Mouse (Mus musculus): ENCODE data around the gene Nlrp6.

Gene Nlrp6

DNA sequence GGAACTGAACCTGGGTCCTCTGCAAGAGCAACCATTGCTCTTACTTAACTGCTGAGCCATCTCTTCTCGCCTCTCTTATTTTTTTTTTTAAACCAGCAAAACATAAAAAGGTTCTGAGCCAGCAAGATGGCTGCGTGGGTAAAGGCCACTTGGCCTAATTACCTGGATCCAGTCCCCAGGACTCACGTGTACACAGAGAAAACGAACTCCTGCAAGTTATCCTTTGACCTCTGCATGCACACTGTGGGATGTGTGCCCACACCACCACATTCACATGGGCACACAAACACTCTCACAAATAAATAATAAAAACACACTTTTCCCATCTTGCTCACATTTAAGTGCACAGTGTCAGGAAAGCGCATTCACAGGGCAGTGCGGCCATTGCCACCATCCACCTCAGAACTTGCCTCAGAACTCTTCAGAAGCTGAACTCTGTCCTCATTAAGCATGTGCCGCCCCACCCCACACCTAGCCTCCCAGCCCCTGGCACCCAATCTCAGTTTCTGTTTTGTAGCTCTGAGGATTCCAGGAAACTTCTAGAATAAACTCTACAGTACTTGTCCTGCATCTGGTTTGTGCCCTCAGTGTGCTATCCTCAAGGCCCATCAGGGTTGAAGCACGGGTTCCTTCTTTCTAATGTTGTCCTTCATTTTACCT lies 6.5 kb upstream of the Nlrp6 start:
- no peak for DNase-seq

DNA sequence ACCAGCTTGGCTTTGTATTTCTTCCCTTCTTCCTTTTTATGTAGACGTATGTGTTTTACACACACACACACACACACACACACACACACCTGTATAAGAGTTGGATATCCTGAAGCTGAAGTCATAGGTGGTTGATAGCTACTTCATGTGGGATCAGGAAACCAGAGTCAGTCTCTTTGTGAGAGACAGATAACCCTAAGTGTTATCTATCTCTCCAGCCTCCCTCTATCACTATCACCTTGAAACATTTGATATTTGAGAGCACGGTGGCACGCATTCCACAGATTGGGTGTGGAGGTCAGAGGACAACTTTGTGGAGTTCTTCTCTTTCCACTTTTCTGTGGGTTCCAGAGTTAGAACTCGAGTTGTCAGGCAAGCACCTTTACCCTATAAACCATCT lies 791 bp upstream of the Nlrp6 start:
- no peak for DNase-seq

DNA sequence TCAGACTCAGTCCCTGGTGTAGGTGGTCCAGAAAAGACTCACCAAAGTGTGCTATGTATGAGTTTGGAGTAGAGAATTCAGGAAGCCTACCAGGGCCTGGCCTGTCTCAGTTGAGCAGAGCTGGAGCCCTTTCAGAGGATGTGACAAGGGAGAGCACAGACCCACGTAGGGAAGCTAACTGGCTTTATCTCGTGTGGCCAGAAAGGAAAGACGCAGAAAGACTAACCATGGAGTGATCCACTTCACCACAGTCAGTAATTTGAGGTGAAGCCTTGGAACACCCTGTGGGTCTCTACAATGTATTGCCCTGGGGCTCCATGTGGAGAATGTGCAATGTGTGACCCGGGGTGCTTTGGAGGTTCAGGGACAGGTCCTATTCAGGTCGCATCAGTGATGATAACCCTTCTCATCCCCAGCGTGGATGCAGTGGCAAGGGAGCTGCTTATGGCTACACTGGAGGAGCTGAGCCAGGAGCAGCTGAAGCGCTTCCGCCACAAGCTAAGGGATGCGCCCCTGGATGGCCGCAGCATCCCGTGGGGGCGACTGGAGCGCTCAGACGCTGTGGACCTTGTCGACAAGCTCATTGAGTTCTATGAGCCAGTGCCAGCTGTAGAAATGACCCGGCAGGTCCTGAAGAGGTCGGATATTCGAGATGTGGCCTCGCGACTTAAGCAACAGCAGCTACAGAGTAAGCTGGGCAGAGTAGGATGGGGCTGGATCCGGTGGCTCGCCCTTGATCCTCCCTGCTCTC lies 698 bp downstream of the Nlrp6 start:
- DNase-seq: no peak

DNA sequence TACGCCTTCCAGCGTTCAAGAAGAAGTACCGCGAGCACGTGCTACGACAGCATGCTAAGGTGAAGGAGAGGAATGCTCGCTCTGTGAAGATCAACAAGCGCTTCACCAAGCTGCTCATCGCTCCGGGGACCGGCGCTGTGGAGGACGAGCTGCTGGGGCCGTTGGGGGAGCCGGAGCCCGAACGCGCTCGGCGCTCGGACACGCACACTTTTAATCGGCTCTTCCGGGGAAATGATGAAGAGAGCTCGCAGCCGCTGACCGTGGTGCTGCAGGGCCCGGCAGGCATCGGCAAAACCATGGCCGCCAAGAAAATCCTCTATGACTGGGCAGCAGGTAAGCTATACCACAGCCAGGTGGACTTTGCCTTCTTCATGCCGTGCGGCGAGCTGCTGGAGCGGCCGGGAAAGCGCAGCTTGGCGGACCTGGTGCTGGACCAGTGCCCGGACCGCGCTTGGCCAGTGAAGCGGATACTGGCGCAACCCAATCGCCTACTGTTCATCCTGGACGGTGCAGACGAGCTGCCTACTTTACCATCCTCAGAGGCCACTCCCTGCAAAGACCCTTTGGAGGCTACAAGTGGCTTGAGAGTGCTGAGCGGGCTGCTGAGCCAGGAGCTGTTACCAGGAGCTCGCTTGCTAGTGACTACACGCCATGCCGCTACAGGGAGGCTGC lies 1.8 kb downstream of the Nlrp6 start:
- peak; percentile 64 for DNase-seq

DNA sequence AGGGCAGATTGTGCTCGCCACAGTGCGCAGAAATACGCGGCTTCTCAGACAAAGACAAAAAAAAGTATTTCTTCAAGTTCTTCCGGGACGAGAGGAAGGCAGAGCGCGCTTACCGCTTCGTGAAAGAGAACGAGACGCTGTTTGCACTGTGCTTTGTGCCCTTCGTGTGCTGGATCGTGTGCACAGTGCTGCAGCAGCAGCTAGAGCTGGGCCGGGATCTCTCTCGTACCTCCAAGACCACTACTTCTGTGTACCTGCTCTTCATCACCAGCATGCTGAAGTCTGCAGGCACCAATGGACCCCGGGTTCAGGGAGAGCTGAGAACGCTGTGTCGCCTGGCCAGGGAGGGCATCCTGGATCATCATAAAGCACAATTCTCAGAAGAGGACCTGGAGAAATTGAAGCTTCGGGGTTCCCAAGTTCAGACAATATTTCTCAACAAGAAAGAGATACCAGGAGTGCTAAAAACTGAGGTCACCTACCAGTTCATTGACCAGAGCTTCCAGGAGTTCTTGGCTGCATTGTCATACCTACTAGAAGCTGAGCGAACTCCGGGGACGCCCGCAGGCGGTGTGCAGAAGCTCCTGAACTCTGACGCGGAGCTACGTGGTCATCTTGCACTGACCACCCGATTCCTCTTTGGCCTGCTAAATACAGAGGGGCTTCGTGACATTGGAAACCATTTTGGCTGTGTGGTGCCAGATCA lies 2.5 kb downstream of the Nlrp6 start:
- DNase-seq: peak; percentile 41

DNA sequence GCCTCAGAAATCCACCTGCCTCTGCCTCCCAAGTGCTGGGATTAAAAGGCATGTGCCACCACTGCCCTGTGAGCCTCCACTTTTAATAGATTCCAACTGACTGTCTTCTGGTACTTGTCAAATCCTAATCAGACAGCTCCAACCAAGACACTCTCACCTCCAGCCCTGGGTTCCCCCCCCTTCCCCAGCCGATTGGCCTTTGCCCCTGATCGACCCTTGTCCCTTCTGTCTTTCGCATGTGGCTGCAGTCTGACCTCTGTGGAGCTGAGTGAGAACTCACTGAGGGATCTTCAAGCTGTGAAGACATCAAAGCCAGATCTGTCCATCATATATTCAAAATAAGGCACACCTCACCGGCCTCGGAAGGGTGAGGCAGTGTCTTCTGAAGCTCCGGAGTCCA lies 6.5 kb downstream of the Nlrp6 start:
- DNase-seq: no peak

DNA sequence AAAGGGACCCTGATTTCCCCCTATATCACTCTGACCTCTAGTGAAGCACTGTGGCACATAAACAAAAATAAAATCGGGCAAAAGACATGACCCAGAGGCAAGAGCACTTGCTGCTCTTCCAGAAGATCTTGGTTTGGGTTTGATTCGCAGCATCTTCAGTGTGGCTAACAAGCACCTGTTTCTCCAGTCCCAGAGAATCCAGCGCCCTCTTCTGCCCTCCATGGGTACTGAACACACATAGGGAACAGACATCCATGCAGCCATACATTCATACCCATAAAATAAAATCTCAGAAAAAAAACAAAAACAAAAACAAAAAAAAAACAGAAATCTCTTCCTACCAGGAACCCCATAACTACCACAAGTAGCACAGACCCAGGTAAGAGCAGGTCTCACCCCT lies 17.7 kb downstream of the Nlrp6 start:
- no peak for DNase-seq

DNA sequence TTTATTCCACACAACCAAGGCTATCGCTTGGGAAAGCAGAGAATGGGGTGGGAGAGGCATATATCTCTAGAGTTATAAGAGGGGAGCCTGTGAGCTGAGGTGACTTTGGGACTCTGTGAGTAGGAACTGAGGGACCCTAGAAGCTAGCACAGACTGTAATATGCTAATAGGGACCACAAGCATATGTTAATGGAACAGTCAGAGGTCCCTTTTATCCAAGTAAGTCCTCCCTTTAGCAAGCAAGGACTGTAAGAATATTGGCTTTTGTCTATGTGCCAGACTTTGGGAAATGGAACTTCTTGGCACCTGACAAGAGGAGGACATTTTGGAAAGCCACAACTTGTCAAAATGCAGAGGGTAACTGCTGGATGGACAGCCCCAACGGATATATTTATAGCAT lies 18.2 kb downstream of the Nlrp6 start:
- no peak for DNase-seq

DNA sequence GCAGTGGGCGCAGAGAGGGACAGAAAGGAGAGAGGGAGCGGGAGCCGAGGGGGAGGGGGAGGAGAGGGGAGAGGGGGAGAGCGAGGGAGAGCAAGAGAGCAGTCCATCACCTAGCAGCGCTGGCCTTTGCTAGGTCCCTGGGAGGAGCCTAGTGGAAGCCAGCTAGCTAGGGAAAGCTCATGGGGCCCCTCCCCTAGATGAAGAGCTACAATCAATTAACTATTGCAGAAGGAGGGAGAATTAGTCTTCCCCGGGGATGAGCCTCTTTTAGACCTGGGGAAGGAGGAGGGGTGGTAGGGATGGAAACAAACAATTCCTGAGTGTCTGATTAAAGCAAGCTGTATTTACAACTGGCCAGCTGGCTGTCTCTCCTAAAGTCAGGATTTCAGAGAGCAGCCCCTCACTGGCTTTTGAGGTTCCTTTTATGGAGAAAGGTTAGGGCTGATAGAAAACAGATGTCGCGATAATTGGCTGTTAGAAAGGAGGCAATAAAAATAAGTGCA lies 19.0 kb downstream of the Nlrp6 start:
- DNase-seq: peak; percentile 74

DNA sequence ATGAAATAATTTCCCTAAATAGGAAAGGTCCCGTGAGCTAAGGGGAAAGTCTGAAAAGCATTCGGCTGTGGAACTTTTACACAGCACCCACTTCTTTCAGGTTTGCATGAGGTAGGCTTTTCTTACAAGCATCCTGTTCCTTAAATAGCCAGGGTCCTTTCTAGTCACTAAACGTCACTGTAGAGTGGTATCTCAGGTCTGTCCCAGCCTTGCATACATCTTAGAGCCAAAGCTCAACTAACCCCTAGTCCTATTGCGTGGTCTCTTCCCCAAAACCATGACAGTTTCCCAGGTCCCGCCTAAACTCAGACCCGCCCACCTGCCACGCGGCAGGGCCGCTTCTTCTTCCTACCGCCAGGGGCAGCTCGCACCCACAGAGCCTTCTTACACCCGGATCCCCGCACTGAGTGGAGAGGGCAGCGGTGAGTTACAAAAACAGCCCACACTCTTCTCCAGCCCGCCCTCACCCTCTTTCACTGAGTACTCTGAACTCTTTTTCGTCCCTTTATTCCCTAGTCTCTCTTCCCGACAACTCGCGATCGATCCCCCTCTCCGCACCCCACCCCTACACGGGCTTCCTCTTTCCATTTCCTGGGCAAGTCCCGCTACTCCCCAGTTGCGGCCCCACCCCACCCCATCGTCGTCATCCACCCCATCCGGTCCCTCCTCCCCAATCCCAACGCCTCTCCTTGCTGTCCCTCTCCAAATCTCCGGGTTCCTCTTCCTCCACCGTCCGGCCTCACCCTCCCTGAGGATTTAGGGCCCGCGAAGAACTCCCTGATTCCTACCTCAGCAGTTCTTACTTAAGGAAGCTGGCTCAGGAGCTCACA lies 20.7 kb downstream of the Nlrp6 start, which contains the start of gene Pgghg:
Gene Pgghg, plus strand, starts transcription at position 170 of the 830 bp plus-strand sequence.
- DNase-seq: peak; percentile 90

DNA sequence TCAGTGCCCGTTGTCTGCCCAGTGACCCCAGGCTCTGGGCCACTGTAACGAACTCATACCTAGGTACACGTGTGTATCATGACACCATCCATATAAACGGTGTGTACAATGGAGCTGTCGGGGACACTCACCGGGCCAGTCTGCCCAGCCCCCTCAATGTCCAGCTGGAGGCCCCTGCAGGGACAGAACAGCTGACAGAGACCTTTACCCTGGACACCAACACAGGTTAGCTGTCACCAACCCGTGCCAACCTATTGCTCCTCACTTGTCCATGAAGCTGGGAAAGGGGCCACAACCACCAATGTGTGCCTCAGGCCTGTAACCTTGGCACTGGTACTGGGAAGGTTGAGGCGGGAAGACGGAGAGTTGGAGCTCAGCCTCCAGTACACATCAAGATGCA lies 21.6 kb downstream of the Nlrp6 start:
- DNase-seq: no peak

DNA sequence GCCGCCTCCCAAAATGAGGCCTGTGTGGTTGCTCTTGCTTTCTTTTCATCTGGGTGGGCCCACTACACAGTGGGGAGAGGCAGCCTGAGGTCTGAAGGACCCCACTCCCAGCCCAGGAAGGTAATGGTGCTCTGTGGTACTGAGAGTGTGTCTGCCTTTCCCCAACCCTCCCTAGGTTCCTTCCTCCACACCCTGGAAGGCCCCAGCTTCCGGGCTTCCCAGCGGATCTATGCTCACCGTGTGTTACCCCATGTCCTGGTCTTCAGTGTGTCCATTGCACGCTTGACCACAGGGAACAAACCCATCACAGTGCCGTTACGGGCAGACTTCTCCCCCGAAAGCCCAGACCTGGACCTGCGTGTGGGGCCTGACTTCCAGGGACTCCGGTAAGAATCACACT lies 22.1 kb downstream of the Nlrp6 start:
- no peak for DNase-seq

DNA sequence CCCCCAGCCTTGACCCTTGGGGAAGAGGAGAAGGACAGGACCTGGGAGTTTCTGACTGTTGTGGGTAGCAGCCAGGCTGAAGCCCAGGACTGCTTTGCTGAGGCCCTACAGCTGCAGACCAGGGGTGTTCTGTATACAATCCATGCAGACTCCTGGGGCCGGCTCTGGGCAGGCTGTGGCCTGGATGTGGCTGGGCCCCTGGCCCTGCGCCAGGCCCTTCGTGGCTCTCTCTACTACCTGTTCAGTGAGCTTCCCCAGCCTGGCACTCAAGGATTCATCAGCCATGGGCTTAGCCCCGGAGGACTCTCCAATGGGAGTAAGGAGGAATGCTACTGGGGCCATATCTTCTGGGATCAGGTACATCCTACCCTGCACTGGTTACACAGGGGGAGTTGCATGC lies 22.7 kb downstream of the Nlrp6 start:
- DNase-seq: no peak

DNA sequence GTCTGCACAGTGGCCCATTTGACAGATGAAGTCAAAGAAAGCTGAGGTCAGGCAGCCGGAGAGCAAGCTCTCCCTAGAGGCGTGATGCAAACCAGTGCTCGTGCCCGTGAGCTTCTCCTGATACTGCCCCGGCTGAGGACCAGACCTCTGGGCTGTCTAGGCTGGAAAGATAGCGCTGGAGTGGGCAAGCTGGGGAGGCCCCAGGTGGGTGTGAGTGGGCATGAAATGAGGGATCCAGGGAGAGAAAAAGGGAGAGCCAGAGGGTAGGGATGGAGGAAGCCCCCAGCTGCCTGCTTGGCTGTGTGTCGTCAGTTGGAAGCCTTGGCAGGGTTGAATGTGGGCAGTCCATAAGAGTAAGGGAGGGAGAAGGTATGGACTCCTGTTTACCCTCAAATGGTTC lies 23.5 kb downstream of the Nlrp6 start:
- DNase-seq: no peak

DNA sequence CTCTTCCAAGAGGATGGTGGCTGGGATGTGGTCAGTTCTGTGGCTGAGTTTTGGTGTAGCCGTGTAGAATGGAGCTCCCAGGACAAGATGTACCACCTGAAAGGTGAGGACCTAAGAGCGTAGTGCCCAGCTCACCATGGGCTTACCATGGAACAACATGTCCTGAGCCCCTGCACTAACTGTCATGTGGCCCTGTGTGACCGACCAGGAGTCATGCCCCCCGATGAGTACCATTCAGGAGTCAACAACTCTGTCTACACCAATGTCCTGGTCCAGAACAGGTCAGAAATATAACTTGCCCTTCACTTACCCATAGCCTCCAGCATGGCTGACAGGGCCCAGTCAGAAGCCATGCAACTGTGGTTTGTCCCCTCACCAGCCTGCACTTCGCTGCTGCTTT lies 24.5 kb downstream of the Nlrp6 start:
- DNase-seq: no peak

DNA sequence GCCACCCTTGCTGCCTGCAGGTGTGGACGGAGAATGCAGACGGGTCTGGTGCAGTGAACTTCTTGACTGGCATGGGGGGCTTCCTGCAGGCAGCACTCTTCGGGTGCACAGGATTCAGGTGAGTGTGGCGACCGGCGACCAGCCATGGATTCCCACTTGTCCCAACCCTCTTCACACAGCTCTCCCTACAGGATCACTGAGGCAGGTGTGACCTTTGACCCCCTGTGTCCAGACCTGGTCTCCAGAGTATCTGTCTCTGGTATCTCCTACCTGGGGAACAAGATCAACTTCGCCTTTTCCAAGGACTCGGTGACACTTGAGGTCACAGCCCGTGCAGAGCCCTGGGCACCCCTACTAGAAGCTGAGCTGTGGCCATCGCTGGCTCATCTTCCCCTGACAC lies 25.6 kb downstream of the Nlrp6 start:
- no peak for DNase-seq

DNA sequence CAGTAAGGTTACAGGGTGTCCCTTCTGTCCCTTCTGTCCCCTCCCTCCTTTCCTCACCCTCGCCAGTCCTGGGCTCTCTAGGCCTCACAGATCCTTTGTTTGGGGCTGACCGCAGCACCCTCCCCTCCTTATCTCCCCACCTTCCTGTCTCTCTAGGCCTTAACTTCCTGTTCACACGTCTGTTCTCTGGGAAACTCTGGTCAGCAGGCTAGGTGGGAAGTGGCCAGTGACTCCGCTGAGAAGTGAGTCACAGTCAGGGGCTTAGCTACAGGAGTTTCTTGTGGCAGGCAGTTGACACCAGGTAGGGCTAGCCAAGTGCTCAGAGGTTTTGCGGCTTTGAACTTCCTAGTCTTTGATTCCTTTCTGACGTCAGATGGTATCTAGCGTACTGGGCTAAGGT lies 26.3 kb downstream of the Nlrp6 start:
- DNase-seq: no peak

DNA sequence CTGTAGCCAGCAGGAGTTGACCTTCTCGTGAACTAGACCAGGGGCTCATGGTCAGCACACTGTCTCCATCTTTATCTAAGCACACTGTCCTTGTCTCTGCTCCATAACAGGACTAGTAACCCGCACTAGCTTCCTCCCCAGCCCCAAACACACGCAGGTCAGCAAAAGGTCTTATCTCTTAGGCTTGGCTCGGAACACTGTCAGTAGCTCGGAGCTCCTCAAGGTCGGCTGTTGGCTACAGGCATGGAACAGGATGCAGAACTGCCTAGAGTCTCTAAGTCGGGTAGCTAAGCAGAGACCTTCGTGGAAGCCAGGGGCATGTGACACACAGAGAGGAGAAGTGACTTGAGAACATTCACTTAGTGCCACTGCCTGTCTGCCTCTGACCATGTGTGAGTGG lies 27.5 kb downstream of the Nlrp6 start:
- no peak for DNase-seq

DNA sequence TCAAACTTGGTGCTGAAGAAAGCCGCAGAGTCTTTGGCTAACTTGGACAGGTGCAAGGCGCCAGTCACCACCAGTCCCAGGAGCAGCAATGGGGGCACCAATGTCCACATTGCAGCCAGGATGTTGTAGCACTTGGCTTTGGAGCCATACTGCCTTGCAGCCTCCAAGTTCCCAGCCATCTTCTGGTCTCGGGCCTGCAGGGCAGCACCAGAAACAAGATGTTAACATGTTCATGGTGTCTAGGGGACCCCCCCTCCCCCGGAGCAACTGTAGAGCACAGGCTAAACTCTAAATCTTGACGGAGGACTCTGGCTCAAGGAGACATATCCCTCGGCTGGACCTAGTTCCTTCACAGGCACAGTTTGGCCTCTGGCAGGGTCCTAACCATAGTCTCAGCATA lies 28.6 kb downstream of the Nlrp6 start:
- DNase-seq: no peak

DNA sequence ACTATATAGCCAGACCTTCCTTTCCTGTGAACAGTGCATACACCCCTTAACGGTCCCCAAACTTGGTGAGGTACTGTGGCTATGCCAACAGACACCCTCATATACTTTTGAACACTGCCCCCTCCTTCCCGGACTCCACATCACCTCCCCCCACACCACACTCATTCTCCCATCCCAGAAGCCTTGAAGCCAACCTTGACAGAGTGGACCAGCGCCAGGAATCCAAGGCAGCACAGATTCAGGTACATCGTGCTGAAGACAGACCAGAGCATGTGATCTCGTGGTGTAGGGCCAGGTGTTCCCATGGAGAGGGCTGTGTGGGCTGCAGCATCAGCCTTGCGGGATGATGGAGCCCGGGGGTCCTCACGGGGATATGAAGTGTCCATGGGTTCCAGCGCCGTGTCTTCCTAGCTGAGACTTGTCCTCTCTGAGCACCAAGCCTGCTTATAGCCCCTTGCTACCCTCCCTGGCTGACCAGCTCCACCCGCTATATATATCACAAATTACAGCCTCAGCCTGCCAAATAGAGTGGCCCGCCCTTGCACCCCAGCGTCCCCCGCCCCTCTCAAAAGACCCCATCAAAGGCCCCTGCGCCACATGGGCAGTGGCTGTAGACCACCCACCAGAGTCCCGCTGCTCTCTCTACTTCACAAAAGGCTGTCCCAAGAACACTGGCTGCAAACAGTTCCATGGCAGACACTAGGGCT lies 29.3 kb downstream of the Nlrp6 start, which contains the start of gene Ifitm5:
Gene Ifitm5, minus strand, starts transcription at position 468 of the 707 bp plus-strand sequence.
- DNase-seq: no peak

DNA sequence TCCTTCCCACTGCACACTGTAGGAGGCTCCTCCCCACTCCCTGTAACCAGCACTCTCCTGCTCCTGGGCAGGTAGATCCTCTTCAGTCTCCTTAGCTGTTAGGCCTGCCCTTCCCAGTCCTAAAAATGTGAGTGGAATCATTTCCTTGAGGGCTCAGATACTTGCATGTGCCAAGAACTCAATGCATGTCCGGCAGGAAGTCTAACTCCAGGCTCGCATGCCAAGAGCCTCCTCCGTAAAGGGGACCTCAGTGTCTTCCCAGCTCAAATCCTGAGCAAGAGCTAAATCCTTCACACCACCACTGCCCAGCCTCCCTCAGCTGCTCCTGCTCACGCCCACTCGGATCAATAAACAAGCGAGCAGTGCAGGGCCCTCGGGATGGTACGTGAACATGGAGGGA lies 30.3 kb downstream of the Nlrp6 start:
- no peak for DNase-seq

DNA sequence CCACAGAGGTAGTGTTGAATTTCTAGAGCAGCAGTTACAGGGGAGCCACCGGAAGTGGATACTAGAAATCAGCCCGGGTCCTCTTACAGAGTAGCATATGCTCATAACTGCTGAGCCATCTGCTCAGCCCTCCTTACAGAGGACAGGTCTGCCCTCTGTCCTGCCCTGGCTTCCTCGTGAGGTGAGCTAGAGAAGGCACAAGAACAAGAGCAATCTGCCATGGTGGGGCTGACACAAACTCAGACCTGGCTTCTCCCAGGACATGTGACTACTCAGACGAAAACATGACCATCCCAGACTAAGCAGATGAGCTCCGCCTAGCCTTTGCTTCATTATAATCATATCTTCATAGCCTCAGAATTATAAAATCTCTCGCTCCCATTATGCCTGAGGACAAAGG lies 31.1 kb downstream of the Nlrp6 start:
- DNase-seq: no peak

Measured in embryo, embryonic 11 days (tissue).